ENCODE assay signal across 26 mouse cellular contexts in the genomic region with DNA sequence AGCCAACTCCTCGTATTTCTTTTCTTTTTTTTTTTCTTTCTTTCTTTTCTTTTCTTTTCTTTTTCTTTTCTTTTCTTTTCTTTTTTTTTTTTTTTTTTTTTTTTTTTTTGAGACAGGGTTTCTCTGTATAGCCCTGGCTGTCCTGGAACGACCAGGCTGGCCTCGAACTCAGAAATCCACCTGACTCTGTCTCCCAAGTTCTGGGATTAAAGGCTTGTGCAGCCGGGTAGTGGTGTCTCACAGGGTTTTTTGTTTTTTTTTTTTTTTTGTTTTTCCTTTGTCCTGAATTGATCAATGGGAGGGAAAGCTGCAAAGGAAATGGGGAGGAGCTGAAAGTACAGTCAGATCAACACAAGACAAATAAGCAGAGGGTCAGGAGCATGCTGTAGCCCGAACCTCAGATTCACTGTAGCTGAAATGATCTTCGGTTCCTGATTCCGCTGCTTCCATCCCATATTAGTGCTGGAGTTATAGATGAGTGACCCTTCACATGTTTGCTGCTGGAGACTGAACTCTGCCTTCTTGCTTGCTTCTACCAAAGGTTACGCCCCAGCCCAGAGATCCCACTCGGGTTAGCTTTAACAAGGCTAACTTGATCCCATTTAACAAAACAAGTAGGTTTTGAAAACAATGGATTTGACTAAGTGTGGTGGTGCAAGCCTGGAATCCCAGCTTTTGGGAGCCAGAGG. TPM values are rescaled to one million over a fixed set of nuclear protein-coding genes. Genes with fewer than 3 reads are reported as not detected.
DNase-seq lines count a peak whose midpoint lies in the region; ATAC-seq and TF ChIP-seq lines count a peak whose summit lies in the region.
"Had no signal": no experiment of that assay in that cellular context is flagged by ENCODE, and none has a peak within 500 bp of the region (broad histone marks: within the 10 kb centered on the region; RNA-seq: fewer than 3 reads in every experiment).

No protein-coding gene starts in this region.

- dilution Hi-C loops in CH12.LX (cut with MboI; ENCODE audit: extremely low pct_ligation_motif_present, extremely low pct_unique_long_range_greater_than_20kb, low sequenced_read_pairs) = no loop called here

- H3K9me3 ChIP-seq in CH12.LX (replicated peaks; ENCODE audit: low read length) = no peaks in the 10 kb centered on the region
- H3K9me3 ChIP-seq in liver, embryonic 15.5 days (replicated peaks) = no peaks in the 10 kb centered on the region
- no peaks in the 10 kb centered on the region for H3K9me3 ChIP-seq in hindbrain, embryonic 16.5 days (ENCODE audit: control insufficient read depth, low read length)
- no peaks in the 10 kb centered on the region for H3K9me3 ChIP-seq in forebrain, embryonic 12.5 days
- H3K9me3 ChIP-seq: forebrain, embryonic 13.5 days; hindbrain, embryonic 13.5 days; intestine, embryonic 15.5 days; midbrain, embryonic 10.5 days; neural tube, embryonic 12.5 days had no signal

- 71% methylated on average over 9 of the region's 9 CpGs for WGBS in liver, embryonic 15.5 days (ENCODE audit: insufficient replicate concordance)
- 83% methylated on average over 9 of the region's 9 CpGs for WGBS in hindbrain, embryonic 16.5 days
- 79% methylated on average over 9 of the region's 9 CpGs for WGBS in forebrain, embryonic 12.5 days

- no peak for ATAC-seq in liver, embryonic 15.5 days (ENCODE audit: insufficient read depth)
- ATAC-seq in hindbrain, embryonic 16.5 days = no peak
- ATAC-seq in forebrain, embryonic 12.5 days (ENCODE audit: low FRiP score) = no peak
- ATAC-seq: CD4-positive, CD25-positive, alpha-beta regulatory T cell, adult 4 months; forebrain, embryonic 13.5 days; intestine, embryonic 15.5 days had no signal

- no peak for TF ChIP-seq POLR2A in CH12.LX (IDR thresholded peaks at IDR 0.05; ENCODE audit: low read depth, low read length)

- no peak for TF ChIP-seq RAD21 in CH12.LX (IDR thresholded peaks at IDR 0.05; ENCODE audit: low read depth, low read length)

- TF ChIP-seq CTCF in CH12.LX (conservative IDR thresholded peaks at IDR 0.05 in 1 of 2, IDR thresholded peaks at IDR 0.05 in 1 of 2; ENCODE audit: low read depth in 2 of 2, low read length in 2 of 2) = no peak

- H3K36me3 ChIP-seq in CH12.LX (replicated peaks in 1 of 2; ENCODE audit: control insufficient read depth in 1 of 2, insufficient read depth in 1 of 2, low read length in 1 of 2) = peaks cover 4 to 16% of the 10 kb centered on the region in 2 experiments
- H3K36me3 ChIP-seq in liver, embryonic 15.5 days (replicated peaks) = peaks cover 3% of the 10 kb centered on the region; the same call in 1 of the 2 replicates
- no peaks in the 10 kb centered on the region for H3K36me3 ChIP-seq in hindbrain, embryonic 16.5 days (ENCODE audit: control insufficient read depth, insufficient read depth, low read length)
- H3K36me3 ChIP-seq in forebrain, embryonic 12.5 days (replicated peaks) = peaks cover under 1% of the 10 kb centered on the region; the same call in 1 of the 2 replicates
- H3K36me3 ChIP-seq: hindbrain, embryonic 13.5 days; neural tube, embryonic 12.5 days had no signal

- H3K4me3 ChIP-seq in CH12.LX (replicated peaks in 1 of 3; ENCODE audit: low read depth in 2 of 3, low read length in 2 of 3, poor library complexity in 1 of 3) = no peak overlapping the region
- H3K4me3 ChIP-seq in liver, embryonic 15.5 days (replicated peaks) = no peak overlapping the region
- no peak overlapping the region for H3K4me3 ChIP-seq in hindbrain, embryonic 16.5 days (ENCODE audit: low read length)
- H3K4me3 ChIP-seq in forebrain, embryonic 12.5 days (replicated peaks) = no peak overlapping the region
- H3K4me3 ChIP-seq: forebrain, embryonic 13.5 days; hindbrain, embryonic 13.5 days; intestine, embryonic 15.5 days; left cerebral cortex, adult 2 months; midbrain, embryonic 10.5 days; neural tube, embryonic 12.5 days had no signal

- in situ Hi-C loops in CH12.LX (cut with MboI; ENCODE audit: low pct_ligation_motif_present, low pct_unique_long_range_greater_than_20kb, low sequenced_read_pairs) = no loop called here

- peaks cover 18% of the 10 kb centered on the region for H3K27me3 ChIP-seq in CH12.LX (replicated peaks)
- H3K27me3 ChIP-seq in liver, embryonic 15.5 days = no peaks in the 10 kb centered on the region
- no peaks in the 10 kb centered on the region for H3K27me3 ChIP-seq in hindbrain, embryonic 16.5 days (replicated peaks; ENCODE audit: control insufficient read depth, insufficient read depth, low read length)
- no peaks in the 10 kb centered on the region for H3K27me3 ChIP-seq in forebrain, embryonic 12.5 days
- H3K27me3 ChIP-seq: hindbrain, embryonic 13.5 days; intestine, embryonic 15.5 days; neural tube, embryonic 12.5 days had no signal

- H3K79me2 ChIP-seq in CH12.LX (replicated peaks; ENCODE audit: control insufficient read depth, extremely low read depth, insufficient read depth, poor library complexity, severe bottlenecking) = peaks cover 37% of the 10 kb centered on the region

- no peak overlapping the region for H3K27ac ChIP-seq in CH12.LX (ENCODE audit: insufficient read depth, low read depth)
- H3K27ac ChIP-seq in liver, embryonic 15.5 days (replicated peaks) = peak overlapping the region; percentile 96; the same call in 1 of the 2 replicates
- H3K27ac ChIP-seq in hindbrain, embryonic 16.5 days (ENCODE audit: low read depth, low read length) = no peak overlapping the region
- no peak overlapping the region for H3K27ac ChIP-seq in forebrain, embryonic 12.5 days
- H3K27ac ChIP-seq: forebrain, embryonic 13.5 days; hindbrain, embryonic 13.5 days; intestine, embryonic 15.5 days; left cerebral cortex, adult 2 months; midbrain, embryonic 10.5 days; neural tube, embryonic 12.5 days had no signal

- H3K4me1 ChIP-seq in CH12.LX (ENCODE audit: control insufficient read depth in 1 of 2, insufficient read depth in 2 of 2) = peaks cover 5 to 38% of the 10 kb centered on the region in 2 experiments; a peak in 3 of 4 replicates
- peaks cover 43% of the 10 kb centered on the region for H3K4me1 ChIP-seq in liver, embryonic 15.5 days (replicated peaks)
- peaks cover 13% of the 10 kb centered on the region for H3K4me1 ChIP-seq in hindbrain, embryonic 16.5 days (ENCODE audit: control insufficient read depth, insufficient read depth, low read depth, low read length)
- peaks cover 25% of the 10 kb centered on the region for H3K4me1 ChIP-seq in forebrain, embryonic 12.5 days

- DNase-seq in cerebellum, adult 9-11 months = peak; percentile 51
- no peak for DNase-seq in cerebellum, adult 11 months
- no peak for DNase-seq in CH12.LX (ENCODE audit: extremely low read depth)
- DNase-seq in ZHBTc4 (ENCODE audit: low read depth, low spot score) = peak; percentile 44
- DNase-seq in urinary bladder, postnatal 4 days (ENCODE audit: low spot score in 2 of 2) = no peak
- DNase-seq: adrenal gland, postnatal 10 days; cerebellum, adult 11-12 months; gastrocnemius, postnatal 14 days; heart, postnatal 10 days; kidney, postnatal 36 days; left cerebral cortex, postnatal 4 days; lung, adult 18-20 months; lung, postnatal 14 days; thymus, postnatal 36 days had no signal

- H3K9ac ChIP-seq in CH12.LX (ENCODE audit: insufficient read depth, low read depth) = no peak overlapping the region
- H3K9ac ChIP-seq in liver, embryonic 15.5 days = no peak overlapping the region
- no peak overlapping the region for H3K9ac ChIP-seq in hindbrain, embryonic 16.5 days (ENCODE audit: low read depth, low read length)
- H3K9ac ChIP-seq in forebrain, embryonic 12.5 days = no peak overlapping the region
- H3K9ac ChIP-seq: forebrain, embryonic 13.5 days; hindbrain, embryonic 13.5 days; intestine, embryonic 15.5 days; neural tube, embryonic 12.5 days had no signal

- no peak for TF ChIP-seq EP300 in CH12.LX (IDR thresholded peaks at IDR 0.05; ENCODE audit: low read length)

- no peak overlapping the region for H3K4me2 ChIP-seq in CH12.LX (ENCODE audit: insufficient read depth, low read depth, poor library complexity, severe bottlenecking)
- H3K4me2 ChIP-seq in liver, embryonic 15.5 days = no peak overlapping the region
- no peak overlapping the region for H3K4me2 ChIP-seq in hindbrain, embryonic 16.5 days (ENCODE audit: low read length)
- H3K4me2 ChIP-seq in forebrain, embryonic 12.5 days = no peak overlapping the region
- H3K4me2 ChIP-seq: forebrain, embryonic 13.5 days; heart, embryonic 11.5 days; intestine, embryonic 15.5 days; neural tube, embryonic 12.5 days had no signal

RNA-seq across cellular contexts. Expression of a gene that starts 0.6 kb away (rescaled TPM):
- total RNA-seq in CH12.LX (2012; rRNA removed) = 340 and 455 TPM in 2 replicates
- total RNA-seq in CH12.LX (2014; rRNA removed) = 567 and 573 TPM in 2 replicates
- polyA plus RNA-seq in CH12.LX (2012; ENCODE audit: insufficient read length, low read depth) = 862 and 889 TPM in 2 replicates
- polyA plus RNA-seq in liver, embryonic 15.5 days (2015; fragmentation: Nextera tagmentation; extraction: Ambion mirVana) = 540 and 595 TPM in 2 replicates
- polyA plus RNA-seq in hindbrain, embryonic 16.5 days (2015; fragmentation: Nextera tagmentation; extraction: Ambion mirVana) = 1,585 and 1,603 TPM in 2 replicates
- polyA plus RNA-seq in forebrain, embryonic 12.5 days (2016; fragmentation: Nextera tagmentation; extraction: Ambion mirVana) = 2,341 and 2,432 TPM in 2 replicates

RNA-seq across cellular contexts. Expression of a gene that starts 1.8 kb away (rescaled TPM):
- total RNA-seq in CH12.LX (2012; rRNA removed) (22.2 and 24.7 TPM in 2 replicates), CH12.LX (2014; rRNA removed) (18.5 and 20.9 TPM in 2 replicates)
- polyA plus RNA-seq in CH12.LX (2012; ENCODE audit: insufficient read length, low read depth) = 30.5 and 35.0 TPM in 2 replicates
- polyA plus RNA-seq in liver, embryonic 15.5 days (2015; fragmentation: Nextera tagmentation; extraction: Ambion mirVana) = 10.1 and 11.6 TPM in 2 replicates
- polyA plus RNA-seq in hindbrain, embryonic 16.5 days (2015; fragmentation: Nextera tagmentation; extraction: Ambion mirVana) = 30.1 and 37.6 TPM in 2 replicates
- 47.9 and 50.4 TPM in 2 replicates for polyA plus RNA-seq in forebrain, embryonic 12.5 days (2016; fragmentation: Nextera tagmentation; extraction: Ambion mirVana)

RNA-seq across cellular contexts. Expression of a gene that starts 15.8 kb away (rescaled TPM):
- total RNA-seq in CH12.LX (2012; rRNA removed) = 340 and 413 TPM in 2 replicates
- total RNA-seq in CH12.LX (2014; rRNA removed) = 228 and 263 TPM in 2 replicates
- 293 and 300 TPM in 2 replicates for polyA plus RNA-seq in CH12.LX (2012; ENCODE audit: insufficient read length, low read depth)
- 168 and 190 TPM in 2 replicates for polyA plus RNA-seq in liver, embryonic 15.5 days (2015; fragmentation: Nextera tagmentation; extraction: Ambion mirVana)
- 76.0 and 76.2 TPM in 2 replicates for polyA plus RNA-seq in hindbrain, embryonic 16.5 days (2015; fragmentation: Nextera tagmentation; extraction: Ambion mirVana)
- polyA plus RNA-seq in forebrain, embryonic 12.5 days (2016; fragmentation: Nextera tagmentation; extraction: Ambion mirVana) = 98.3 and 107 TPM in 2 replicates

RNA-seq across cellular contexts. Expression of a gene that starts 49.4 kb away (rescaled TPM):
- total RNA-seq in CH12.LX (2012; rRNA removed) (12.2 and 14.0 TPM in 2 replicates), CH12.LX (2014; rRNA removed) (8.9 and 9.6 TPM in 2 replicates)
- polyA plus RNA-seq in CH12.LX (2012; ENCODE audit: insufficient read length, low read depth) = 15.7 and 16.8 TPM in 2 replicates
- 21.4 and 23.3 TPM in 2 replicates for polyA plus RNA-seq in liver, embryonic 15.5 days (2015; fragmentation: Nextera tagmentation; extraction: Ambion mirVana)
- polyA plus RNA-seq in hindbrain, embryonic 16.5 days (2015; fragmentation: Nextera tagmentation; extraction: Ambion mirVana) = 0.69 and 0.80 TPM in 2 replicates
- 0.69 and 0.73 TPM in 2 replicates for polyA plus RNA-seq in forebrain, embryonic 12.5 days (2016; fragmentation: Nextera tagmentation; extraction: Ambion mirVana)

RNA-seq across cellular contexts. Expression of a gene that starts 53.8 kb away (rescaled TPM):
- total RNA-seq in CH12.LX (2012; rRNA removed) (3.4 and 6.3 TPM in 2 replicates), CH12.LX (2014; rRNA removed) (0.09 and 0.42 TPM in 2 replicates)
- polyA plus RNA-seq in CH12.LX (2012; ENCODE audit: insufficient read length, low read depth) = 0.59 and 0.91 TPM in 2 replicates
- 0.18 and 0.31 TPM in 2 replicates for polyA plus RNA-seq in liver, embryonic 15.5 days (2015; fragmentation: Nextera tagmentation; extraction: Ambion mirVana)
- polyA plus RNA-seq in hindbrain, embryonic 16.5 days (2015; fragmentation: Nextera tagmentation; extraction: Ambion mirVana) = 1.8 and 2.1 TPM in 2 replicates
- 0.94 and 1.0 TPM in 2 replicates for polyA plus RNA-seq in forebrain, embryonic 12.5 days (2016; fragmentation: Nextera tagmentation; extraction: Ambion mirVana)
- total RNA-seq: monocyte, adult 5-6 weeks had no signal
- polyA plus RNA-seq: CD4-positive, CD25-positive, alpha-beta regulatory T cell, adult 4 months had no signal

Comparison
In these comparisons a context has a peak if more than half of its experiments do, and no peak if none do; other contexts are left out.
1. DNase-seq: peak in cerebellum, adult 9-11 months (single experiment) and ZHBTc4 (single experiment); none in cerebellum, adult 11 months (single experiment), CH12.LX (single experiment) and urinary bladder, postnatal 4 days (0 of 2).